Mouse (Mus musculus) cerebellum, adult 9-11 months (tissue): ENCODE results near the gene Prrxl1.
A peak's percentile ranks its signal among the peaks of the same experiment; 100 is the strongest.

ENCODE experiments used
- DNase-seq: peaks from one replicate; pipeline ENCODE4 v3.0.0; 2022

Gene Prrxl1

GRCm38 (mm10) chr14:32628584-32628983 lies 29.4 kb downstream of the Prrxl1 start:
- no peak for DNase-seq

GRCm38 (mm10) chr14:32632908-32633600 lies 33.8 kb downstream of the Prrxl1 start:
- DNase-seq: no peak

GRCm38 (mm10) chr14:32634015-32634682 lies 34.9 kb downstream of the Prrxl1 start:
- no peak for DNase-seq

GRCm38 (mm10) chr14:32638485-32638884 lies 39.3 kb downstream of the Prrxl1 start:
- no peak for DNase-seq

- DNase-seq: no peak
Measured at GRCm38 (mm10) chr14:32659781-32660180, 60.6 kb downstream of the Prrxl1 start.

GRCm38 (mm10) chr14:32663099-32663498 lies 63.9 kb downstream of the Prrxl1 start:
- no peak for DNase-seq

- DNase-seq: no peak
Measured at GRCm38 (mm10) chr14:32673178-32673577, 74.0 kb downstream of the Prrxl1 start.

- no peak for DNase-seq
Measured at GRCm38 (mm10) chr14:32678565-32678964, 79.4 kb downstream of the Prrxl1 start.

GRCm38 (mm10) chr14:32681603-32682002 lies 82.4 kb downstream of the Prrxl1 start:
- no peak for DNase-seq

- no peak for DNase-seq
Measured at GRCm38 (mm10) chr14:32682536-32682935, 83.3 kb downstream of the Prrxl1 start.

GRCm38 (mm10) chr14:32683251-32683838 lies 84.1 kb downstream of the Prrxl1 start:
- DNase-seq: peak; percentile 34

GRCm38 (mm10) chr14:32683982-32684734 lies 85.0 kb downstream of the Prrxl1 start:
- no peak for DNase-seq

- DNase-seq: no peak
Measured at GRCm38 (mm10) chr14:32684735-32685105, 85.5 kb downstream of the Prrxl1 start.

- no peak for DNase-seq
Measured at GRCm38 (mm10) chr14:32685124-32685826, 86.1 kb downstream of the Prrxl1 start, which contains the start of gene 3425401B19Rik. TSS of gene 3425401B19Rik (minus strand) at chr14:32685293.

GRCm38 (mm10) chr14:32695906-32696305 lies 96.7 kb downstream of the Prrxl1 start:
- no peak for DNase-seq

- no peak for DNase-seq
Measured at GRCm38 (mm10) chr14:32696344-32696743, 97.1 kb downstream of the Prrxl1 start.

GRCm38 (mm10) chr14:32697774-32698173 lies 98.6 kb downstream of the Prrxl1 start:
- no peak for DNase-seq

GRCm38 (mm10) chr14:32698556-32698955 lies 99.3 kb downstream of the Prrxl1 start:
- no peak for DNase-seq
